In the genomic region with DNA sequence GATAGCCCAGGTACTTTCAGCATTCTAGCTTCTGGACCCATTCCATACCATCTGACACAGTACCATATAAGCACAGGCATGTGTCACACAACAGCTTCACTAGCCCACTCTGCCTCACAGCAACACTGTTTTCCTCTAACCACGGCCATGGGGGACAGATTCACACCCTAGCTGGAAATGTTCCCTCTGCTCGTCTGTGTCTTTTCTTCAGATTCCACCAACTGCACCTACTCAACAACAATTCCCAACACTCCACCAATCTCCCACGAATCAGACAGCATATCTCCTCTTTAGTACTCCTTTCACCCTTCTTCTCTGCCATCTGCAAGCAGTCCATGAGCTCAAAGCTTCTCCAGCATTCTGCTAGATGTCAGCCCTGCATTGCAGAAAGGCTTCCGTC, we compare ENCODE assay signal across 13 mouse cellular contexts. TPM values are rescaled to one million over a fixed set of nuclear protein-coding genes. Genes with fewer than 3 reads are reported as not detected.
DNase-seq lines count a peak whose midpoint lies in the region.
"Had no signal": no experiment of that assay in that cellular context is flagged by ENCODE, and none has a peak within 500 bp of the region (broad histone marks: within the 10 kb centered on the region; RNA-seq: fewer than 3 reads in every experiment).

No protein-coding gene starts in this region.

- intact Hi-C loops in left cerebral cortex, postnatal 10 days (cut with DNase I) = no loop called here

- peak; percentile 54 to 55 for DNase-seq in frontal cortex, postnatal 36 days (ENCODE audit: low spot score in 2 of 2)
- DNase-seq in frontal cortex, postnatal 14 days (ENCODE audit: low spot score in 2 of 2) = no peak
- DNase-seq in left cerebral cortex, adult 18-20 months (ENCODE audit: low spot score in 2 of 2) = peak; percentile 20 to 59
- no peak for DNase-seq in left cerebral cortex, postnatal 10 days (ENCODE audit: extremely low spot score in 1 of 2, low spot score in 2 of 2)
- peak; percentile 33 to 43 for DNase-seq in right cerebral cortex, adult 2 months (ENCODE audit: low spot score in 2 of 2)
- DNase-seq in right cerebral cortex, postnatal 10 days (ENCODE audit: low spot score in 2 of 2) = no peak
- no peak for DNase-seq in kidney, postnatal 14 days
- DNase-seq: adrenal gland, adult 8-10 months; adrenal gland, postnatal 25 days; cerebellum, adult 18-20 months; cerebellum, adult 9-10 months; cerebellum, postnatal 14 days; gastrocnemius, postnatal 25 days had no signal

RNA-seq across cellular contexts. Expression of a gene that starts 11.5 kb away (rescaled TPM):
- 10 to 100 TPM; 75.4 to 78.3 TPM for total RNA-seq in left cerebral cortex, adult 18-20 months (2021)
- 10 to 100 TPM; 79.5 to 80.2 TPM for total RNA-seq in left cerebral cortex, postnatal 10 days (2021)

Comparison
In these comparisons a context has a peak if more than half of its experiments do, and no peak if none do; other contexts are left out.
1. DNase-seq: peak in frontal cortex, postnatal 36 days (2 of 2), left cerebral cortex, adult 18-20 months (2 of 2) and right cerebral cortex, adult 2 months (2 of 2); none in frontal cortex, postnatal 14 days (0 of 2), left cerebral cortex, postnatal 10 days (0 of 2), right cerebral cortex, postnatal 10 days (0 of 2) and kidney, postnatal 14 days (single experiment).